Mouse (Mus musculus) forebrain, embryonic 14.5 days (tissue): Measurements from ENCODE around the gene Aldh9a1. TPM values are rescaled to one million over a fixed set of nuclear protein-coding genes. Genes with fewer than 3 reads are reported as not detected.

Experiments used
- ATAC-seq: fragments of 200-750 bp; cut with Nextera tagmentation; 2 replicates; pipeline ENCODE4 v1.8.0; 2017; ENCODE audit warnings: mild to moderate bottlenecking, moderate library complexity
- DNase-seq: peaks from one replicate; pipeline ENCODE4 v3.0.0-alpha.2; 2015; ENCODE audit warnings: low spot score
- H3K27ac ChIP-seq: fragments of 300-500 bp; sonication (generic); 2 replicates; pipeline ENCODE4 v1.5.1; 2014; ENCODE audit warnings: low read depth, mild to moderate bottlenecking, control low read depth, low read length, moderate library complexity
- H3K27me3 ChIP-seq: fragments of 300-500 bp; sonication (generic); replicated peaks from 2 replicates; pipeline ENCODE4 v1.6.1; 2014; ENCODE audit warnings: low read length, control low read depth, mixed read lengths; ENCODE audit not compliant: control insufficient read depth, insufficient read depth
- H3K36me3 ChIP-seq: fragments of 300-500 bp; sonication (generic); 2 replicates; pipeline ENCODE4 v1.6.1; 2014; ENCODE audit warnings: low read length, control low read depth; ENCODE audit not compliant: control insufficient read depth, insufficient read depth
- H3K4me1 ChIP-seq: fragments of 300-500 bp; sonication (generic); 2 replicates; pipeline ENCODE4 v1.6.1; 2014; ENCODE audit warnings: antibody characterized with exemption, low read length, control low read depth; ENCODE audit not compliant: control insufficient read depth, insufficient read depth
- H3K4me2 ChIP-seq: fragments of 300-500 bp; sonication (generic); 2 replicates; pipeline ENCODE4 v1.6.1; 2014; ENCODE audit warnings: mild to moderate bottlenecking, control low read depth, low read length
- H3K4me3 ChIP-seq: fragments of 300-500 bp; sonication (generic); 2 replicates; pipeline ENCODE4 v1.5.1; 2014; ENCODE audit warnings: low read depth, low read length, control low read depth
- H3K9ac ChIP-seq: fragments of 300-500 bp; sonication (generic); 2 replicates; pipeline ENCODE4 v1.6.1; 2014; ENCODE audit warnings: mild to moderate bottlenecking, low read length, control low read depth, moderate library complexity
- H3K9me3 ChIP-seq: fragments of 300-500 bp; sonication (generic); replicated peaks from 2 replicates; pipeline ENCODE4 v1.6.1; 2016; ENCODE audit warnings: low read length, control low read depth, mixed read lengths; ENCODE audit not compliant: control insufficient read depth
- WGBS: fragments of 180-500 bp; shearing (Covaris S2); extraction: QIAGEN DNeasy Blood & Tissue Kit; methylation state at CpG from one replicate; pipeline ENCODE4 v1.1.7; 2014; 5-methylcytosine and 5-hydroxymethylcytosine counted together
- polyA plus RNA-seq: library from polyadenylated mRNA; unstranded; fragments of >200 nt; fragmentation: Nextera tagmentation; extraction: Ambion mirVana; gene quantifications from 2 replicates; pipeline ENCODE4 v1.2.1, GENCODE M21; 2014

Gene Aldh9a1
- polyA plus RNA-seq = 20.9 and 21.2 TPM in 2 replicates

DNA sequence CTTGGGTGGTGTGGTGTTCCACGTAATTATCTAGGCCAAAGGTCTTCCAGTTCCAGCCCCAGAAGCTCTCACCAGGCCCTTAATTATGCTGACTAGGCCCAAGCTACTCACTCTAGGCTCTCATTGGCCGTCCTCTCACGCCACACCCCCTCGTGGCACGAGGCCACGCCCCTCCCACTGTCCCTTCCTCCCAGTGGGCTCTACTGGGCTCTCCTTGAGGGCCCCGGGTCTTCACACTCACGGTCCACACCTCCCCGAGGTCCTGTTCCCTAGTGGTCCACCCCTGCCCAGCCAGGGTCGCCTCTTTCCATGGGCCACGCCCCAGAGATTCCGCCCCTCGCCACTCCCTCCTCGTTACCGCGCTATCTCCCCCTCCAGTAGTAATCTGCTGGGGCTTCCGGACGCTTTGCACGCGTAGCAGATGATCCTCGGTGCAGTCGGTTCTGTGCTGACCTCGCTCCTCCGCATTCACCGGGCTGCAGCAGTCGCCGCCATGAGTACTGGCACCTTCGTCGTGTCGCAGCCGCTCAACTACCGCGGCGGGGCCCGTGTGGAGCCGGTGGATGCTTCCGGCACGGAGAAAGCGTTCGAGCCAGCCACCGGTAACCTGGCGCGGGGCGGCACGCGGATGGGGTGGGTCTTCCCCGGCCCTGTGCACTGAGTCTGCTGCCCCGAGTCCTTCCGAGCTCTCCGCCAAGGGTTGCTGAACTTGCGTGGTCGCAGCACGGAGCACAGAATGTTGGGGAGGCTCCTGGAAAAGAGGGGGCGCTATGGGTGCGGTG is at the start of gene Aldh9a1:
Gene Aldh9a1, plus strand, starts transcription at position 177 of the 782 bp plus-strand sequence.
- under 1% methylated on average over 55 of the region's 55 CpGs for WGBS

GRCm38 (mm10) chr1:167300122-167300521 is 49.7 kb upstream of the Aldh9a1 start:
- Histone ChIP-seq H3K27ac (no peak overlapping the region), H3K27me3 (no peaks in the 10 kb centered on the region), H3K9me3 (no peaks in the 10 kb centered on the region), H3K36me3 (no peaks in the 10 kb centered on the region), H3K9ac (no peak overlapping the region), H3K4me1 (no peaks in the 10 kb centered on the region), H3K4me2 (no peak overlapping the region), H3K4me3 (no peak overlapping the region)
- DNase-seq = no peak
- ATAC-seq = no peak
- 100% methylated on average over 2 of the region's 2 CpGs for WGBS

More for the DNA sequence above, at the start of gene Aldh9a1:
- Histone ChIP-seq H3K36me3 (peaks cover 6% of the 10 kb centered on the region; the same call in 1 of the 2 replicates), H3K9ac (peak within 1 kb of the TSS; percentile 81), H3K9me3 (no peaks in the 10 kb centered on the region), H3K27me3 (no peaks in the 10 kb centered on the region), H3K4me3 (peak within 1 kb of the TSS; percentile 68), H3K4me2 (peak within 1 kb of the TSS; percentile 82), H3K4me1 (no peaks in the 10 kb centered on the region), H3K27ac (peak within 1 kb of the TSS; percentile 52; the same call in 1 of the 2 replicates)
- ATAC-seq = peak; percentile 98
- peak; percentile 88 for DNase-seq

DNA sequence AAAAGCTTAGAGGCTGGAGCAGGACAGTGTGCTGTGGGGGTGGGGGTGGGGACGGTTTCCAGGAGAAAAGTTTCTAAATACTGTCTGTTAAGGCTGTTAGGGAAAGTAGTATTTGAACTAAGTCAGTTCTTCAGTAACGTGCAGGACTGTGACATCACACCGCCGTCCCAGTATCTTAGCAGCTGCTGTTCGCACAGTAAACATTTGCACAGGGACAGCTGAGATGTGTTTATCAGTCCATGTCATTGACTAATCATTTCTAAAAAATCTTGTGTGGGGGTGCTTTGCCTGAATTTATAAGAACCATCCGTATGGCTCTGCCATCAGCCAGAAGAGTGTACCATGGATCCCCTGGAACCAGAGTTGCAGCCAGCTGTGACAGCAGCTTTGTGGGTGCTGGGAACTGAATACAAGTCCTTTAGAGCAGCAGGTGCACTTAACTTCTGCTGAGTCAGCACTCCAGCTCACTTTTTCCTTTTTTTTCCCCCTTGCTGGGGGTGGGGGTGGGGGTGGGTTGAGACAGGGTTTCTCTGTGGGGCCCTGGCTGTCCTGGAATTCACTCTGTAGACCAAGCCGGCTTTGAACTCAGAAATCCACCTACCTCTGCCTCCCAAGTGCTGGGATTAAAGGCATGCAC is 44.2 kb upstream of the Aldh9a1 start:
- no peak overlapping the region for H3K27ac ChIP-seq
- ATAC-seq (no peak), DNase-seq (no peak)
- H3K4me3 ChIP-seq = no peak overlapping the region
- no peaks in the 10 kb centered on the region for H3K36me3 ChIP-seq
- no peak overlapping the region for H3K4me2 ChIP-seq
- H3K9ac ChIP-seq = no peak overlapping the region
- H3K4me1 ChIP-seq = peaks cover 4% of the 10 kb centered on the region
- no peaks in the 10 kb centered on the region for H3K9me3 ChIP-seq
- no peaks in the 10 kb centered on the region for H3K27me3 ChIP-seq
- 65% methylated on average over 7 of the region's 7 CpGs for WGBS

DNA sequence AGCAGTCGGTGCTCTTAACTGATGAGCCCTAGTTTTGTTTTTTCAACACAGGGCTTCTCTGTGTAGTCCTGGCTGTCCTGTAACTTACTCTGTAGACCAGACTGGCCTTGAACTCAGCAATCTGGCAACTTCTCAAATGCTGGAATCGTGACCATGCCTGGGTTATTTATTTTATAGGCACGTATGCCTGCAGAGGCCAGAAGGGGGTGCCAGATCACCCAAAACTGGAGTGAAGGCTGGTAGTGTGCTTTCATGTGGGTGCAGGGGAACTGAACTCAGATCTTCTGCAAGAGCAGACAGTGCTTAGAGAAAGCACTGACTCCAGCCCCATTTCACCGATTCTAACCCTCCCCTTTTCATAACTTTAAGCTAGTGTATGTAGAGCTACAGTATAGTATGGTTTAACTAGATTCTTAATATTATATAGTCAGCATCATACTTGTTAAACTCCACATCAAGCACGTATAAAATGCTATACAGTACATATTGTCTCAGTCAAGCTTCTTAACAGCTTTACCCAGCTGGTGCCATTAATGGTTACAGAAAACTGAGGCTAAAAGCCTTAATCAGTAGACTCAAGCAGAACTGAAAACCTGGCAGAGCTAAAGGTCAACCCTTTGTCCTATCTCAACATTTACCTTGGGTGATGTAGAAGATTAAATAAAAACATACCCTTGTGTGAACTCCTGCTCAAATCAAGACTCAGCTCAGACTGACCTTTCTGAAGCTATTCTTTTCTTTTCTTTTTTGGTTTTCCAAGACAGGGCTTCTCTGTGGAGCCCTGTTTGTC is 43.1 kb upstream of the Aldh9a1 start:
- no peak overlapping the region for H3K27ac ChIP-seq
- H3K9ac ChIP-seq = no peak overlapping the region
- peaks cover 4% of the 10 kb centered on the region for H3K4me1 ChIP-seq
- no peaks in the 10 kb centered on the region for H3K27me3 ChIP-seq
- H3K9me3 ChIP-seq = no peaks in the 10 kb centered on the region
- ATAC-seq (no peak), DNase-seq (peak; percentile 29)
- no peak overlapping the region for H3K4me3 ChIP-seq
- no peak overlapping the region for H3K4me2 ChIP-seq
- H3K36me3 ChIP-seq = no peaks in the 10 kb centered on the region
- WGBS = 73% methylated on average over 5 of the region's 5 CpGs

DNA sequence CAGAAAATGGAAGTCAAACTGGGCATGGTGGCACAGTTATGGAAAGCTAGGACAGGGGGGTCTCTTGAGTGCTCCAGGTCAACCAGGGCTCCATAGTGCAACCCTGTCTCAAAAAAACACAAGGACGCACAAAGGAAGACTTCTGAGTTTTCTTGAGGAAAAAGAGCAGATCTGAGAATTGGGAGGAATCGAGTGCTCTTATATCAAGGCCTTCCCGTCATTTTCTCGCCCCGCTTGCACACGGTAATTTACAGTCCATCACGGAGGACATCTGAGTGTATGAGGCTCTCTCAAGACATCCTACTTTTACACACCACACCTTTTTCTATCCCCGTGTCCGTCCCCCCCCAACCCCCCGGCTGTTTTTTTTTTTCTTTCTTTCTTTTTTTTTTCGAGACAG is 42.1 kb upstream of the Aldh9a1 start:
- no peak for ATAC-seq
- Histone ChIP-seq H3K9me3 (no peaks in the 10 kb centered on the region), H3K4me3 (peak overlapping the region; percentile 55), H3K9ac (peak overlapping the region; percentile 92; the same call in 1 of the 2 replicates), H3K4me2 (peak overlapping the region; percentile 83), H3K36me3 (no peaks in the 10 kb centered on the region), H3K4me1 (peaks cover 4% of the 10 kb centered on the region), H3K27ac (no peak overlapping the region), H3K27me3 (no peaks in the 10 kb centered on the region)
- DNase-seq = no peak
- 70% methylated on average over 11 of the region's 11 CpGs for WGBS

GRCm38 (mm10) chr1:167308261-167309054 is 41.3 kb upstream of the Aldh9a1 start, which contains the start of gene Tmco1:
Tmco1 (plus strand) TSS chr1:167308378.
- Histone ChIP-seq H3K36me3 (0 out of 2 replicates have a peak, but pooled peaks cover 2% of the 10 kb centered on the region), H3K9me3 (no peaks in the 10 kb centered on the region)
- ATAC-seq = peak; percentile 99

DNA sequence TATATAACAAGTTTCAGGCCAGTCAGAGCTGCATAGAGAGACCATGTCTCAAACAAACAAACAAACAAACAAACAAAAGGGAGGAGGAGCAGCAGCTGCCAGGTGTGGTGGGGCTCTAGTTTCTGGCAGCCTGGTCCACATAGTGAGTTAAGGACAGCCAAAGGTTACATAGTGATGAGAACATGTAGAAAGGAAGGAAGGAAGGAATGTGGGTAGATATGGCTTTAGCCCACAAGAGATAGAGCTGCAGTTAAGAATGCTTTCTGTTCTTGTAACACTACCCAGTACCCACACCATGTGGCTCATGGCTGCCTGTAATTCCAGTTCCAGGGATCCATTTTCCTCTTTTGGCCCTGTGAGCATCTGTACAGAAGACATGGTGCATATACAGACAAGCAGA is 37.4 kb upstream of the Aldh9a1 start:
- Histone ChIP-seq H3K4me1 (peaks cover 4% of the 10 kb centered on the region), H3K4me2 (no peak overlapping the region), H3K9me3 (no peaks in the 10 kb centered on the region), H3K27me3 (no peaks in the 10 kb centered on the region), H3K36me3 (peaks cover 17% of the 10 kb centered on the region), H3K9ac (no peak overlapping the region), H3K27ac (no peak overlapping the region), H3K4me3 (no peak overlapping the region)
- DNase-seq = no peak
- no peak for ATAC-seq

More at GRCm38 (mm10) chr1:167308261-167309054, 41.3 kb upstream of the Aldh9a1 start, which contains the start of gene Tmco1:
- Histone ChIP-seq H3K4me2 (peak within 1 kb of the TSS; percentile 83), H3K27ac (peak within 1 kb of the TSS; percentile 96), H3K4me3 (peak within 1 kb of the TSS; percentile 55), H3K4me1 (peaks cover 4% of the 10 kb centered on the region), H3K9ac (peak within 1 kb of the TSS; percentile 92), H3K27me3 (no peaks in the 10 kb centered on the region)
- WGBS = under 1% methylated on average over 81 of the region's 82 CpGs
- peak; percentile 98 for DNase-seq

GRCm38 (mm10) chr1:167313220-167313619 is 36.6 kb upstream of the Aldh9a1 start:
- Histone ChIP-seq H3K36me3 (peaks cover 25% of the 10 kb centered on the region), H3K4me2 (no peak overlapping the region), H3K27ac (no peak overlapping the region), H3K9ac (no peak overlapping the region), H3K4me1 (peaks cover 4% of the 10 kb centered on the region), H3K9me3 (no peaks in the 10 kb centered on the region), H3K4me3 (no peak overlapping the region), H3K27me3 (no peaks in the 10 kb centered on the region)
- no peak for DNase-seq
- no peak for ATAC-seq
- WGBS = 94% methylated on average over 4 of the region's 4 CpGs
